Mouse (Mus musculus) lung, adult 2 months (tissue): Measurements from ENCODE around the gene Olfr1328.

Experiments used
- CTCF ChIP-seq: fragments of 200-500 bp; IDR thresholded peaks from 2 replicates; pipeline ENCODE4 v1.5.1; 2011; ENCODE audit warnings: mild to moderate bottlenecking, low read length, control low read depth; ENCODE audit not compliant: insufficient read depth
- POLR2A ChIP-seq: fragments of 200-500 bp; IDR thresholded peaks from 2 replicates; pipeline ENCODE4 v1.6.1; 2011; ENCODE audit warnings: low read depth, mild to moderate bottlenecking, control low read depth, low read length, borderline replicate concordance; ENCODE audit errors: extremely low read depth

DNA sequence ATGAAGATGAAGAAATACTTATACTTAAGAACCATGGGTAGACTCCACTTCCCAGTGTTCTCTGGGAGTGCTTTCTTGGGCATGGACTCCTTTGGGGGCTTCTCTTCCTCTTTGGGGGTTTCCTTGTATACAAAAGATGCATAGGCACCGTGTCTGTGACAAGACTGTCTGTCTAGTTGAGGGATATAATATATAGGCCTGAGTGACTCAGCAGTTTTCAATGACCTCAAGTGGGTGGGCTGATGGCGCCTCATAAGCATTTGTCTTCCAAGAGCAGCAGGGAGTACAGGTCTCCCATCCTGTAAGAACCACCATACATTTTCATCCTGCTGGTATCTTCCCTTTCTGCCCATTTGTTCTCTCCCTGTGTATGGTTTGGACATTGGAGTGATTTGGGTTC is 34.9 kb upstream of the Olfr1328 start:
- TF ChIP-seq CTCF (no peak), POLR2A (no peak)
